Mouse (Mus musculus) midbrain, embryonic 13.5 days (tissue): Measurements from ENCODE around the gene Inpp5f. TPM values are rescaled to one million over a fixed set of nuclear protein-coding genes. Genes with fewer than 3 reads are reported as not detected.
"Not testable (repeated sequence)": the region's sequence is repeated elsewhere in the genome, so short reads cannot be mapped to it uniquely, and the experiment has no call there.

Experiments used
- ATAC-seq: fragments of 200-750 bp; cut with Nextera tagmentation; 2 replicates; pipeline ENCODE4 v1.8.0; 2017; ENCODE audit warnings: mild to moderate bottlenecking, moderate TSS enrichment, moderate library complexity
- H3K27ac ChIP-seq: fragments of 300-500 bp; sonication (generic); 2 replicates; pipeline ENCODE4 v1.5.1; 2015; ENCODE audit warnings: inconsistent platforms, mild to moderate bottlenecking, moderate library complexity
- H3K27me3 ChIP-seq: fragments of 300-500 bp; sonication (generic); 2 replicates; pipeline ENCODE4 v1.6.1; 2015; ENCODE audit warnings: mild to moderate bottlenecking, inconsistent platforms
- H3K36me3 ChIP-seq: fragments of 300-500 bp; sonication (generic); 2 replicates; pipeline ENCODE4 v1.6.1; 2015; ENCODE audit warnings: mild to moderate bottlenecking, inconsistent platforms
- H3K4me1 ChIP-seq: fragments of 300-500 bp; sonication (generic); replicated peaks from 2 replicates; pipeline ENCODE4 v1.6.1; 2015; ENCODE audit warnings: inconsistent platforms
- H3K4me2 ChIP-seq: fragments of 300-500 bp; sonication (generic); replicated peaks from 2 replicates; pipeline ENCODE4 v1.6.1; 2015; ENCODE audit warnings: moderate library complexity, mild to moderate bottlenecking, inconsistent platforms
- H3K4me3 ChIP-seq: fragments of 300-500 bp; sonication (generic); replicated peaks from 2 replicates; pipeline ENCODE4 v1.5.1; 2015; ENCODE audit warnings: mild to moderate bottlenecking, inconsistent platforms
- H3K9ac ChIP-seq: fragments of 300-500 bp; sonication (generic); replicated peaks from 2 replicates; pipeline ENCODE4 v1.6.1; 2015; ENCODE audit warnings: mild to moderate bottlenecking, inconsistent platforms
- H3K9me3 ChIP-seq: fragments of 300-500 bp; sonication (generic); 2 replicates; pipeline ENCODE4 v1.6.1; 2016; ENCODE audit warnings: mild to moderate bottlenecking, inconsistent platforms
- WGBS: fragments of 180-500 bp; shearing (Covaris S2); methylation state at CpG from one replicate; pipeline ENCODE4 v1.1.7; 2015; 5-methylcytosine and 5-hydroxymethylcytosine counted together
- polyA plus RNA-seq: library from polyadenylated mRNA; unstranded; fragments of >200 nt; fragmentation: Nextera tagmentation; extraction: Ambion mirVana; gene quantifications from 2 replicates; pipeline ENCODE4 v1.2.1, GENCODE M21; 2015

The Inpp5f gene
- polyA plus RNA-seq, 1 experiment from 2014 or later: 306 TPM

DNA sequence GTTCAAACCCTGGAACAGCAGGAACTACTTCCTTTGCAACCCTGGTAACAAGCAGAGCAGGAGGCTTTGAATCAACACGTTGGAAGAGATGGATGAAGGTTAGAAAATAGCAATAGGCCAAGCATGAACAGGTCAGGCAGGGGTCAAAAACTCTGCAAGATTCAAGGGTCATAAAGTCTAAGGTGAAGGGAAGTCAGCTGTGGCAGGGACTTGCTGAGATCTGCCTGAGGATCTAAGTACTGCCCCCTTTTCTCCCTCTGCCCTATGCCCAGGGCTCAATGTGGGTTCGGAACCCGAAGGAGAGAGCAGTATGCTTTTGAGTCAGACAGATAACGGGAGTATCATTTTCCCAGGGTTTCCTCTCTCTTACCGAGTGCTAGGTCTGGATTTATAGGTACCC is 9.3 kb upstream of the Inpp5f start:
- Histone ChIP-seq H3K27me3 (no peaks in the 10 kb centered on the region), H3K9ac (no peak overlapping the region), H3K4me1 (no peaks in the 10 kb centered on the region), H3K27ac (no peak overlapping the region), H3K36me3 (no peaks in the 10 kb centered on the region), H3K4me3 (no peak overlapping the region), H3K4me2 (no peak overlapping the region), H3K9me3 (no peaks in the 10 kb centered on the region)
- WGBS: 86% methylated on average over 5 of the region's 5 CpGs
- ATAC-seq: no peak

- H3K27me3 ChIP-seq, H3K9ac ChIP-seq, H3K9me3 ChIP-seq, ATAC-seq, H3K36me3 ChIP-seq, H3K27ac ChIP-seq, H3K4me3 ChIP-seq, H3K4me2 ChIP-seq: not testable (repeated sequence)
- H3K4me1 ChIP-seq: peaks cover 12% of the 10 kb centered on the region
- WGBS: 98% methylated on average over 8 of the region's 9 CpGs
These were observed 1.2 kb upstream of the Inpp5f start for GRCm38 (mm10) chr7:128609936-128610335.

GRCm38 (mm10) chr7:128610490-128610889 is 638 bp upstream of the Inpp5f start:
- WGBS: 91% methylated on average over 6 of the region's 6 CpGs
- no peaks in the 10 kb centered on the region for H3K27me3 ChIP-seq
- peak overlapping the region; percentile 63; the same call in 1 of the 2 replicates for H3K27ac ChIP-seq
- H3K9me3 ChIP-seq: no peaks in the 10 kb centered on the region
- H3K4me1 ChIP-seq: peaks cover 12% of the 10 kb centered on the region
- H3K9ac ChIP-seq: peak overlapping the region; percentile 28; the same call in 1 of the 2 replicates
- H3K36me3 ChIP-seq: no peaks in the 10 kb centered on the region
- peak overlapping the region; percentile 87 for H3K4me2 ChIP-seq
- peak; percentile 38 for ATAC-seq
- H3K4me3 ChIP-seq: peak overlapping the region; percentile 79

DNA sequence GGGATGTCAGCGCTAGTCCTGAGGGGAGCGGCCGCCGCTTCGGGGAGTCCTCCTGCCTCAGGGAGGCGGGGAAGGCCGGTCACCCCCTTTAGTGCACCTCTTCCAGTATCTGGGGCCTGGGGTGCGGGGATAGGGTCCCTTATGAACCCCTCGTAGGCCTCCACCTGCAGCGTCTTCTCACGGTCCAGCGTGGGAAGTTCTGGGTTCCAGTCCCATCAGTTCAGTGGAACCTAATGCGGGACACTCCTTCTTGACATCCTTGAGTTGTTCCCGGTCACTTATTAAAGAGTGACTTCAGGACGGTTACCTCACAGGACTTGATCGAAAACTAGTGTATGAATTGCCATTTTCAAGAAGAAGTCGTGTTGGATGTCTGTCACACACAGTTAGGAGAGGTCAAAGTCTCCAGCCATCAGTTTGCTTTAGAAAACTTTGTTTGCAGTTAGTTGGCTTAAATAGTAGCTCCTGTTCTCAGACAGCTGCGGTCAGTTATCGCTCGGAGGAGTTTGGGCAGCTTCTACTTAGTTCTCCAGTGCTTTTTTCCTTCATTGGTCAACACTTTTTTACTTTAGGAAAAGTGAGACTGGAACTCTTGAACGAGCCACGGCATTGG is 777 bp downstream of the Inpp5f start:
- H3K4me1 ChIP-seq: peaks cover 12% of the 10 kb centered on the region
- 20% methylated on average over 22 of the region's 22 CpGs for WGBS
- H3K4me3 ChIP-seq: peak overlapping the region; percentile 79
- H3K27me3 ChIP-seq: no peaks in the 10 kb centered on the region
- H3K4me2 ChIP-seq: peak overlapping the region; percentile 87
- no peak; the same call in 1 of the 2 replicates for ATAC-seq
- H3K36me3 ChIP-seq: no peaks in the 10 kb centered on the region
- H3K9me3 ChIP-seq: no peaks in the 10 kb centered on the region
- H3K9ac ChIP-seq: peak overlapping the region; percentile 81
- H3K27ac ChIP-seq: peak overlapping the region; percentile 80

DNA sequence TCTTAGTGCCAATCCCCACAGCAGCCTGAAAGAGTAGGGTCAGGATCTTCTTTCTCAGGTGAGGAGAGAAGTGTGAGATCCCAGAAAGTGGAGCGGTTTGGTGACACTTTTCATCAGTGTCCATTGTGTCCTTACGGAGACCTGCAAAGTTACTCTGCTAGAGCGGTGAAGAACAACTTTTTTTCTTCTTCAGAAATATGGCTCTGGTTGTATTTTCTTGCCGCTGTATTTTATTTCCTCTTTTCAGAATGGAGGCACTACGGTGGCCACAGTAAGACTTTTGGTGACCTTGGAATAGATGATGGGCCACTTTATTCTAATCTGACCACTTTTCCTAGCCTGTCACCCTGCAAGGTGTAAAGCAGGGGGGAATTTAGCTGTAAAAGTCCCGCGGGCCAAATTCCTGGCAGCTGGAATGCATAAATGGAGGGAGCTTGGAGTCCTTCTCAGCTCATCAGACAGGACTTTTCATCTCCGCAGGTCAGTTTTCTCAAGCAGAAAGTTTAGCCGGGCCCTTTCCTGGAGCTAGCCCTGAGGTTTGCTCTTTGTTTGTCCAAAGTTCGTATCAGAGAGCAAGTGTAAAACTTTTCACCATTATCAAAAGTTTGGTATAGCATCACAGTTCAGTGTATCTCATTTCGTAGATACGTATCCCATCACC is 1.5 kb downstream of the Inpp5f start:
- peaks cover 12% of the 10 kb centered on the region for H3K4me1 ChIP-seq
- H3K9ac ChIP-seq: no peak overlapping the region
- peak overlapping the region; percentile 87 for H3K4me2 ChIP-seq
- WGBS: 83% methylated on average over 12 of the region's 12 CpGs
- H3K9me3 ChIP-seq: no peaks in the 10 kb centered on the region
- peak overlapping the region; percentile 79 for H3K4me3 ChIP-seq
- no peak for ATAC-seq
- no peaks in the 10 kb centered on the region for H3K36me3 ChIP-seq
- H3K27me3 ChIP-seq: no peaks in the 10 kb centered on the region
- H3K27ac ChIP-seq: no peak overlapping the region

- no peaks in the 10 kb centered on the region for H3K36me3 ChIP-seq
- H3K27me3 ChIP-seq: no peaks in the 10 kb centered on the region
- H3K9ac ChIP-seq: no peak overlapping the region
- no peak overlapping the region for H3K27ac ChIP-seq
- peaks cover 12% of the 10 kb centered on the region for H3K4me1 ChIP-seq
- 82% methylated on average over 2 of the region's 2 CpGs for WGBS
- H3K9me3 ChIP-seq: no peaks in the 10 kb centered on the region
- no peak overlapping the region for H3K4me3 ChIP-seq
- ATAC-seq: no peak
- no peak overlapping the region for H3K4me2 ChIP-seq
These were observed 2.5 kb downstream of the Inpp5f start for GRCm38 (mm10) chr7:128613578-128613977.

DNA sequence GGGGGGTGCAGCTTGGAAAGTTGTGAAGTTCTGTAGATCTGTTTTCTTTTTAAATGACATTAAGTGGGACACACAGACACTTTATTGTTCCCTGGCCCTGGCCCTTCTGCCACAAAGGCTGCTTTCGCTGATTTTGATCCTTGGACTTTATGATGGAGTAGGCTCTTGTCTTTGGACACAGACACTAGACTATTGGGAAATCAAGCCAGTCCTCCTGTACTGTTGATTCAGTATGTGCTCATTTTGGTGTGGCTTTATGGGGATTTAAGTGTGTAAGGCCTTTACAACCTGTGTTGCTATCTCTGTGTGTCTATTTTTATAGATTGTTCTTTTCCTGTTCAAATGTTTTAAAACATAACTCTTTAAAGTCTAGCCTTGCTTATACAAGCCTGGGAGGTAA is 6.5 kb downstream of the Inpp5f start:
- Histone ChIP-seq H3K27me3 (no peaks in the 10 kb centered on the region), H3K4me1 (peaks cover 10% of the 10 kb centered on the region), H3K27ac (no peak overlapping the region), H3K9me3 (no peaks in the 10 kb centered on the region), H3K9ac (no peak overlapping the region), H3K4me3 (no peak overlapping the region), H3K4me2 (no peak overlapping the region), H3K36me3 (no peaks in the 10 kb centered on the region)
- WGBS: 85% methylated on average over 1 of the region's 1 CpGs
- no peak for ATAC-seq

- no peak for ATAC-seq
These were observed 9.1 kb downstream of the Inpp5f start for GRCm38 (mm10) chr7:128620178-128620577.

DNA sequence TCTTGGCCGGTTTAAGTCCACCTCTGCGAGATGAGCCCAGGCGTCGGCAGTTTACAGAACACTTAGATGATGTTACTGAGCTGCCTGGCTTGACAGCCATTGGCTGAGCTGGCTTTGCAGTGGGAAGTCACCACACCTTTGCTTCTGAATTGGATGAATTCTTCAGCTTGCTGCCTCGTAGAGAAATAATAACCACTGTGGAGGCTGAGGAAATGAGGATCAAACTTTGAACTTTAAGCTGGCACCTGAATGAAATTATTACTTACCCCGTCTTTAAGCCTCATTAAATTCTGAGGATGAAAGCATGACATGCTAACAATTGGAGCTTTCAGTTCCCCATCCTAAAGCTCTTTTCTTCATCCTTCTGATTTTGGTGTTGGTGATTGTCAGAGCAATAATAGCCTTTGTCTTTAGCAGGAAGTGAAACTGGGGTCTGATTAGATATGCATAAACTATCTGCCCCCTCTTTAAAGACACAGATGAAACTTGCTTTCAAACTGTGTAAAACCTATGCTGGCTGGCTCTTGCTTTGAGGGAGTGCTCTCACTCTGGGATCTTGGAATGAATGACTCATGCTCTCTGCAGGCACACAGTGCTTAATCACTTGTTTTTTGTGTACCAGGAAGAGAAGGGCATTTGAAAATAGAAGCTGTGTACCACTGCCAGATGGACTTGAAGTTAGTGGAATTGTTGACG is 11.3 kb downstream of the Inpp5f start:
- peaks cover 8% of the 10 kb centered on the region for H3K4me1 ChIP-seq
- WGBS: 44% methylated on average over 7 of the region's 7 CpGs
- no peak overlapping the region for H3K4me3 ChIP-seq
- H3K27ac ChIP-seq: no peak overlapping the region
- no peaks in the 10 kb centered on the region for H3K36me3 ChIP-seq
- no peak overlapping the region for H3K4me2 ChIP-seq
- no peaks in the 10 kb centered on the region for H3K27me3 ChIP-seq
- ATAC-seq: no peak
- H3K9ac ChIP-seq: no peak overlapping the region
- H3K9me3 ChIP-seq: no peaks in the 10 kb centered on the region

More at GRCm38 (mm10) chr7:128620178-128620577, 9.1 kb downstream of the Inpp5f start:
- H3K36me3 ChIP-seq: no peaks in the 10 kb centered on the region
- no peak overlapping the region for H3K9ac ChIP-seq
- H3K27ac ChIP-seq: no peak overlapping the region
- 96% methylated on average over 1 of the region's 1 CpGs for WGBS
- H3K4me3 ChIP-seq: no peak overlapping the region
- H3K4me2 ChIP-seq: no peak overlapping the region
- no peaks in the 10 kb centered on the region for H3K9me3 ChIP-seq
- no peaks in the 10 kb centered on the region for H3K27me3 ChIP-seq
- peaks cover 8% of the 10 kb centered on the region for H3K4me1 ChIP-seq

DNA sequence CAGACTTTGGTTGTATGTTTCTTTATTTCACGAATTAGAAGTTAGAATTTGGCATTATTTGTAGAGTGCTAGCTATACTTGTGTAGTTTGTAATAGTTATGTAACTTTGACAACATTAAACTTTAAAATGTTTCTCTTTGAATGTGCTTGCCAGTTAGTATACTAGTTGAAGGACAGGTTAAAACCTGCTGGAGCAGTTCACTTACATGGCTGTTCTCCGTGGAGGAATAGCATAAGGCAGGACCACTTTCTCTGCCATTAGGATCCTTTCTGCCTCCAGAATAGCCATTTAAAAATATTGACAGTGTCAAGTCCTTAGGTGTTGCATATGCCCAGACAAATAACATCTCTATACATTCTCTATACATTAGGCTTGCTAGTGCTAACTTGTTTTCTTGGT is 11.9 kb downstream of the Inpp5f start:
- Histone ChIP-seq H3K9ac (no peak overlapping the region), H3K4me2 (no peak overlapping the region), H3K4me3 (no peak overlapping the region), H3K4me1 (peaks cover 8% of the 10 kb centered on the region), H3K9me3 (no peaks in the 10 kb centered on the region), H3K27me3 (no peaks in the 10 kb centered on the region), H3K36me3 (no peaks in the 10 kb centered on the region), H3K27ac (no peak overlapping the region)
- 80% methylated on average over 2 of the region's 2 CpGs for WGBS
- no peak for ATAC-seq

DNA sequence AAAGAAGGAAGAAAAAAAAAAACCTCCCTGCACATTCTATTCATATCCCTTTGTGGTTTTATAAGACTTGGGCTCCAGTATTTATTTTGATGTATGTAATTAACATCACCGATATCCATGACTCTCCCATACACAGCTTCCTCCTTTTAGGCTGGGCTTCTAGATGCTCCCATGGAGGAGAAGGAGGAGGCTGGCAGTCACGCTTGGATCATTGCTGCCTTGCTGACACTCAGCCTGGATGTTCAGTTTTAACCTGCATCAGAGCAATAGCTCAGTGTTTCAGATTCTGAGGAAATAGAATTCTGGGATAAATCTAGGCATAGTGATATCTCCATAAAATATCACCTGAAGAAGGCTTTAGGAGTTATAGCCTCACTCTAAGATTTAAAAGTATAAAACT is 14.3 kb downstream of the Inpp5f start:
- no peak overlapping the region for H3K4me3 ChIP-seq
- H3K9me3 ChIP-seq: no peaks in the 10 kb centered on the region
- ATAC-seq: no peak
- H3K36me3 ChIP-seq: no peaks in the 10 kb centered on the region
- H3K27ac ChIP-seq: no peak overlapping the region
- H3K4me2 ChIP-seq: no peak overlapping the region
- H3K4me1 ChIP-seq: peaks cover 13% of the 10 kb centered on the region
- no peaks in the 10 kb centered on the region for H3K27me3 ChIP-seq
- 96% methylated on average over 2 of the region's 2 CpGs for WGBS
- H3K9ac ChIP-seq: no peak overlapping the region

- Histone ChIP-seq H3K4me1 (peaks cover 13% of the 10 kb centered on the region), H3K4me2 (no peak overlapping the region), H3K27me3 (no peaks in the 10 kb centered on the region), H3K9me3 (no peaks in the 10 kb centered on the region), H3K4me3 (no peak overlapping the region), H3K9ac (no peak overlapping the region), H3K27ac (no peak overlapping the region), H3K36me3 (no peaks in the 10 kb centered on the region)
- ATAC-seq: no peak
- 73% methylated on average over 5 of the region's 5 CpGs for WGBS
These were observed 15.5 kb downstream of the Inpp5f start for GRCm38 (mm10) chr7:128626601-128627000.
